Mouse (Mus musculus): ENCODE measurements around the gene H2-M10.3.
"Not testable (repeated sequence)": the region's sequence is repeated elsewhere in the genome, so short reads cannot be mapped to it uniquely, and the experiment has no call there.

The H2-M10.3 gene

GRCm38 (mm10) chr17:36368317-36368716 is at the start of gene H2-M10.3:
TSS of gene H2-M10.3 (minus strand) at chr17:36368417.
- not testable (repeated sequence) for DNase-seq (ENCODE audit: low read depth)

- no peak for DNase-seq (ENCODE audit: low read depth)
These were observed 49.2 kb upstream of the H2-M10.3 start for GRCm38 (mm10) chr17:36417416-36417815.

- no peak for DNase-seq (ENCODE audit: low read depth)
These were observed 47.2 kb upstream of the H2-M10.3 start for GRCm38 (mm10) chr17:36415407-36415806.

- DNase-seq (ENCODE audit: low read depth), result no peak
These were observed 46.1 kb upstream of the H2-M10.3 start for GRCm38 (mm10) chr17:36414361-36414760.

- DNase-seq (ENCODE audit: low read depth), result no peak
These were observed 21.7 kb upstream of the H2-M10.3 start for GRCm38 (mm10) chr17:36389907-36390306.

- DNase-seq (ENCODE audit: low read depth), result not testable (repeated sequence)
These were observed 5.8 kb downstream of the H2-M10.3 start for GRCm38 (mm10) chr17:36362404-36362803.

GRCm38 (mm10) chr17:36357512-36357911 is 10.7 kb downstream of the H2-M10.3 start:
- DNase-seq (ENCODE audit: low read depth), result peak; percentile 6

- no peak for DNase-seq (ENCODE audit: low read depth)
These were observed 12.5 kb downstream of the H2-M10.3 start for GRCm38 (mm10) chr17:36355763-36356162.

- DNase-seq (ENCODE audit: low read depth), result peak; percentile 9
These were observed 12.9 kb downstream of the H2-M10.3 start for GRCm38 (mm10) chr17:36355343-36355742.

- no peak for DNase-seq (ENCODE audit: low read depth)
These were observed 42.2 kb downstream of the H2-M10.3 start, which contains the start of gene H2-M10.1 for GRCm38 (mm10) chr17:36326055-36326454. TSS of gene H2-M10.1 (minus strand) at chr17:36326155.

GRCm38 (mm10) chr17:36315689-36316253 is 52.4 kb downstream of the H2-M10.3 start:
- DNase-seq (ENCODE audit: low read depth), result no peak

- no peak for DNase-seq (ENCODE audit: low read depth)
These were observed 53.1 kb downstream of the H2-M10.3 start for GRCm38 (mm10) chr17:36315041-36315688.

All from c-Kit-positive CD71-negative TER-119-negative erythroid progenitor cells, embryonic 14.5 days (primary cell).